Mouse (Mus musculus): ENCODE data around the gene Egln3. TPM values are rescaled to one million over a fixed set of nuclear protein-coding genes. Genes with fewer than 3 reads are reported as not detected.
A peak's percentile ranks its signal among the peaks of the same experiment; 100 is the strongest.

The Egln3 gene
- total RNA-seq, 2 experiments from 2014 or later, result 63.6 to 77.8 TPM

- DNase-seq, result peak in 1 of 2 experiments; percentile 52
Measured at GRCm38 (mm10) chr12:54202765-54203655, 650 bp downstream of the Egln3 start.

- DNase-seq, result peak; percentile 28 to 70
Measured at GRCm38 (mm10) chr12:54202276-54202675, 1.4 kb downstream of the Egln3 start.

- DNase-seq, result peak in 1 of 2 experiments; percentile 26
Measured at GRCm38 (mm10) chr12:54200856-54201255, 2.8 kb downstream of the Egln3 start.

GRCm38 (mm10) chr12:54200172-54200571 is 3.5 kb downstream of the Egln3 start:
- peak; percentile 22 to 64 for DNase-seq

GRCm38 (mm10) chr12:54198282-54198918 is 5.3 kb downstream of the Egln3 start:
- no peak for DNase-seq

GRCm38 (mm10) chr12:54197849-54198248 is 5.8 kb downstream of the Egln3 start:
- DNase-seq, result peak in 1 of 2 experiments; percentile 28

- peak in 1 of 2 experiments; percentile 42 for DNase-seq
Measured at GRCm38 (mm10) chr12:54197301-54197782, 6.3 kb downstream of the Egln3 start.

GRCm38 (mm10) chr12:54196881-54197280 is 6.8 kb downstream of the Egln3 start:
- no peak for DNase-seq

GRCm38 (mm10) chr12:54194159-54194558 is 9.5 kb downstream of the Egln3 start:
- DNase-seq, result no peak

- DNase-seq, result no peak
Measured at GRCm38 (mm10) chr12:54192305-54192661, 11.4 kb downstream of the Egln3 start.

- DNase-seq, result peak; percentile 95 to 96
Measured at GRCm38 (mm10) chr12:54191608-54192304, 11.9 kb downstream of the Egln3 start.

GRCm38 (mm10) chr12:54191181-54191580 is 12.5 kb downstream of the Egln3 start:
- DNase-seq, result peak; percentile 16 to 32

GRCm38 (mm10) chr12:54187812-54188600 is 15.7 kb downstream of the Egln3 start:
- peak; percentile 67 to 83 for DNase-seq

GRCm38 (mm10) chr12:54186926-54187623 is 16.6 kb downstream of the Egln3 start:
- DNase-seq, result peak; percentile 29 to 50

- DNase-seq, result no peak
Measured at GRCm38 (mm10) chr12:54184264-54184663, 19.4 kb downstream of the Egln3 start.

GRCm38 (mm10) chr12:54178323-54178722 is 25.3 kb downstream of the Egln3 start:
- DNase-seq, result no peak

- DNase-seq, result no peak
Measured at GRCm38 (mm10) chr12:54168786-54169185, 34.9 kb downstream of the Egln3 start.

GRCm38 (mm10) chr12:54167737-54168136 is 35.9 kb downstream of the Egln3 start:
- peak in 1 of 2 experiments; percentile 42 for DNase-seq

GRCm38 (mm10) chr12:54164724-54165050 is 39.0 kb downstream of the Egln3 start:
- no peak for DNase-seq

- DNase-seq, result no peak
Measured at GRCm38 (mm10) chr12:54164040-54164723, 39.5 kb downstream of the Egln3 start.

- no peak for DNase-seq
Measured at GRCm38 (mm10) chr12:54163166-54163565, 40.5 kb downstream of the Egln3 start.
